Mouse (Mus musculus): ENCODE data around the gene Pirb. TPM values are rescaled to one million over a fixed set of nuclear protein-coding genes. Genes with fewer than 3 reads are reported as not detected.

Pirb gene
- polyA plus RNA-seq, 1 experiment from 2014 or later = 0.47 TPM

- Histone ChIP-seq H3K4me1 (replicated peaks; ENCODE audit: control insufficient read depth, insufficient read depth, low read length) (no peaks in the 10 kb centered on the region), H3K4me2 (replicated peaks) (no peak within 1 kb of the TSS), H3K27ac (no peak within 1 kb of the TSS), H3K36me3 (replicated peaks; ENCODE audit: control insufficient read depth, insufficient read depth) (peaks cover 31% of the 10 kb centered on the region), H3K4me3 (replicated peaks; ENCODE audit: low read length) (no peak within 1 kb of the TSS), H3K9me3 (ENCODE audit: control insufficient read depth, low read length) (no peaks in the 10 kb centered on the region), H3K27me3 (ENCODE audit: control insufficient read depth, insufficient read depth, low read length) (no peaks in the 10 kb centered on the region), H3K9ac (no peak within 1 kb of the TSS)
- WGBS = 65% methylated on average over 9 of the region's 9 CpGs
- no peak for DNase-seq (ENCODE audit: low spot score)
- no peak for ATAC-seq (ENCODE audit: low FRiP score)
Observed at GRCm38 (mm10) chr7:3677342-3677741, 42.8 kb downstream of the Pirb start, which contains the start of gene Tmc4. TSS of gene Tmc4 (minus strand) at chr7:3677553.

- Histone ChIP-seq H3K4me2 (replicated peaks) (no peak overlapping the region), H3K36me3 (replicated peaks; ENCODE audit: control insufficient read depth, insufficient read depth) (peaks cover 29% of the 10 kb centered on the region), H3K27ac (no peak overlapping the region), H3K27me3 (ENCODE audit: control insufficient read depth, insufficient read depth, low read length) (no peaks in the 10 kb centered on the region), H3K4me1 (replicated peaks; ENCODE audit: control insufficient read depth, insufficient read depth, low read length) (no peaks in the 10 kb centered on the region), H3K9ac (no peak overlapping the region), H3K4me3 (replicated peaks; ENCODE audit: low read length) (no peak overlapping the region), H3K9me3 (ENCODE audit: control insufficient read depth, low read length) (no peaks in the 10 kb centered on the region)
- DNase-seq (ENCODE audit: low spot score) (no peak), ATAC-seq (ENCODE audit: low FRiP score) (no peak)
- 91% methylated on average over 12 of the region's 12 CpGs for WGBS
Observed at GRCm38 (mm10) chr7:3676371-3676770, 43.8 kb downstream of the Pirb start.

GRCm38 (mm10) chr7:3675228-3675548, 45.0 kb downstream of the Pirb start:
- no peaks in the 10 kb centered on the region for H3K4me1 ChIP-seq (replicated peaks; ENCODE audit: control insufficient read depth, insufficient read depth, low read length)
- no peaks in the 10 kb centered on the region for H3K9me3 ChIP-seq (ENCODE audit: control insufficient read depth, low read length)
- H3K9ac ChIP-seq = no peak overlapping the region
- no peaks in the 10 kb centered on the region for H3K27me3 ChIP-seq (ENCODE audit: control insufficient read depth, insufficient read depth, low read length)
- H3K4me3 ChIP-seq (replicated peaks; ENCODE audit: low read length) = no peak overlapping the region
- no peak overlapping the region for H3K27ac ChIP-seq
- H3K36me3 ChIP-seq (replicated peaks; ENCODE audit: control insufficient read depth, insufficient read depth) = peaks cover 21% of the 10 kb centered on the region
- DNase-seq (ENCODE audit: low spot score) (no peak), ATAC-seq (ENCODE audit: low FRiP score) (no peak; the same call in 1 of the 2 replicates)
- no peak overlapping the region for H3K4me2 ChIP-seq (replicated peaks)
- WGBS = 74% methylated on average over 3 of the region's 3 CpGs

GRCm38 (mm10) chr7:3674507-3675227, 45.5 kb downstream of the Pirb start:
- Histone ChIP-seq H3K9me3 (ENCODE audit: control insufficient read depth, low read length) (no peaks in the 10 kb centered on the region), H3K4me1 (replicated peaks; ENCODE audit: control insufficient read depth, insufficient read depth, low read length) (no peaks in the 10 kb centered on the region), H3K27ac (no peak overlapping the region), H3K9ac (no peak overlapping the region), H3K4me2 (replicated peaks) (no peak overlapping the region), H3K36me3 (replicated peaks; ENCODE audit: control insufficient read depth, insufficient read depth) (peaks cover 15% of the 10 kb centered on the region), H3K4me3 (replicated peaks; ENCODE audit: low read length) (no peak overlapping the region), H3K27me3 (ENCODE audit: control insufficient read depth, insufficient read depth, low read length) (no peaks in the 10 kb centered on the region)
- peak; percentile 87 for ATAC-seq (ENCODE audit: low FRiP score)
- peak; percentile 90 for DNase-seq (ENCODE audit: low spot score)
- 71% methylated on average over 10 of the region's 10 CpGs for WGBS

GRCm38 (mm10) chr7:3666921-3667391, 53.2 kb downstream of the Pirb start:
- H3K9ac ChIP-seq = no peak overlapping the region
- H3K4me2 ChIP-seq (replicated peaks) = no peak overlapping the region
- no peaks in the 10 kb centered on the region for H3K9me3 ChIP-seq (ENCODE audit: control insufficient read depth, low read length)
- no peak for DNase-seq (ENCODE audit: low spot score)
- 19% methylated on average over 14 of the region's 14 CpGs for WGBS
- H3K27ac ChIP-seq = no peak overlapping the region
- H3K4me3 ChIP-seq (replicated peaks; ENCODE audit: low read length) = no peak overlapping the region
- no peaks in the 10 kb centered on the region for H3K27me3 ChIP-seq (ENCODE audit: control insufficient read depth, insufficient read depth, low read length)
- peaks cover 13% of the 10 kb centered on the region for H3K36me3 ChIP-seq (replicated peaks; ENCODE audit: control insufficient read depth, insufficient read depth)
- peaks cover 15% of the 10 kb centered on the region for H3K4me1 ChIP-seq (replicated peaks; ENCODE audit: control insufficient read depth, insufficient read depth, low read length)
- ATAC-seq (ENCODE audit: low FRiP score) = no peak

- Histone ChIP-seq H3K36me3 (replicated peaks; ENCODE audit: control insufficient read depth, insufficient read depth) (peaks cover 28% of the 10 kb centered on the region), H3K27ac (peak within 1 kb of the TSS; percentile 82), H3K27me3 (ENCODE audit: control insufficient read depth, insufficient read depth, low read length) (no peaks in the 10 kb centered on the region), H3K9ac (peak within 1 kb of the TSS; percentile 70), H3K4me2 (replicated peaks) (peak within 1 kb of the TSS; percentile 69), H3K9me3 (ENCODE audit: control insufficient read depth, low read length) (no peaks in the 10 kb centered on the region), H3K4me1 (replicated peaks; ENCODE audit: control insufficient read depth, insufficient read depth, low read length) (peaks cover 15% of the 10 kb centered on the region), H3K4me3 (replicated peaks; ENCODE audit: low read length) (peak within 1 kb of the TSS; percentile 61)
- WGBS = 4% methylated on average over 45 of the region's 45 CpGs
- DNase-seq (ENCODE audit: low spot score) (peak; percentile 97), ATAC-seq (ENCODE audit: low FRiP score) (peak; percentile 99)
Observed at GRCm38 (mm10) chr7:3665215-3666114, 54.7 kb downstream of the Pirb start, which contains the start of gene Leng1. TSS of gene Leng1 (minus strand) at chr7:3665840.

- no peaks in the 10 kb centered on the region for H3K27me3 ChIP-seq (ENCODE audit: control insufficient read depth, insufficient read depth, low read length)
- ATAC-seq (ENCODE audit: low FRiP score) (peak; percentile 24; the same call in 1 of the 2 replicates), DNase-seq (ENCODE audit: low spot score) (no peak)
- H3K9me3 ChIP-seq (ENCODE audit: control insufficient read depth, low read length) = no peaks in the 10 kb centered on the region
- peak overlapping the region; percentile 61 for H3K4me3 ChIP-seq (replicated peaks; ENCODE audit: low read length)
- peak overlapping the region; percentile 82 for H3K27ac ChIP-seq
- H3K36me3 ChIP-seq (replicated peaks; ENCODE audit: control insufficient read depth, insufficient read depth) = peaks cover 36% of the 10 kb centered on the region
- H3K9ac ChIP-seq = peak overlapping the region; percentile 70
- H3K4me1 ChIP-seq (replicated peaks; ENCODE audit: control insufficient read depth, insufficient read depth, low read length) = peaks cover 15% of the 10 kb centered on the region
- peak overlapping the region; percentile 69 for H3K4me2 ChIP-seq (replicated peaks)
- WGBS = 35% methylated on average over 15 of the region's 15 CpGs
Observed at GRCm38 (mm10) chr7:3664524-3665214, 55.5 kb downstream of the Pirb start.
